Mouse (Mus musculus): ENCODE measurements at regions not wholly inside any gene's neighbourhood (a gene's known extent, or its start where the extent isn't known, plus 50 kb on each side); places are given as distances from the start of the nearest gene placed in this dataset.

GRCm38 (mm10) chr2:137204274-137204850, 87.9 kb upstream of the Jag1 start:
- TF ChIP-seq POLR2A (IDR thresholded peaks at IDR 0.05; ENCODE audit: extremely low read depth, insufficient read depth, low read length) (no peak), CTCF (IDR thresholded peaks at IDR 0.05; ENCODE audit: extremely low read depth, insufficient read depth, low read length) (no peak)
